Mouse (Mus musculus) left cerebral cortex, postnatal 14 days (tissue): ENCODE data around the gene Smad1. TPM values are rescaled to one million over a fixed set of nuclear protein-coding genes. Genes with fewer than 3 reads are reported as not detected.
"Not testable (repeated sequence)": the region's sequence is repeated elsewhere in the genome, so short reads cannot be mapped to it uniquely, and the experiment has no call there.

Experiments
- DNase-seq, 2 experiments: peaks; one replicate each; pipeline ENCODE4 v3.0.0; 2021 to 2022; ENCODE audit warnings: low spot score in 2 of 2, mixed read lengths in 1 of 2
- intact Hi-C: fragments of 180-260 bp; cut with DNase I; formaldehyde crosslinking; loops from one replicate; pipeline ENCODE4 v1.15.1; 2025
- long read RNA-seq, 2 experiments: library from polyadenylated mRNA; stranded (forward); transcript quantifications; one replicate each; pipeline ENCODE4 v2.0.0; 2021
- total RNA-seq, 2 experiments: library from RNA; stranded (reverse); gene quantifications; 2 replicates each; pipeline ENCODE4 v1.2.3; 2021

The Smad1 gene
- 10 to 100 TPM; 31.6 to 33.7 TPM for total RNA-seq
- long read RNA-seq, experiment 1, transcript Smad1-202 (7 exons, 3,099 nt): major isoform, 29 of 37 reads
- long read RNA-seq, experiment 1, partial matches to known transcripts: 8 of 37 reads
- long read RNA-seq, experiment 1, other reads (novel, unspliced or antisense): 0 of 37 reads
- long read RNA-seq, experiment 2, transcript Smad1-202 (7 exons, 3,099 nt): major isoform, 22 of 30 reads
- long read RNA-seq, experiment 2, partial matches to known transcripts: 4 of 30 reads
- long read RNA-seq, experiment 2, other reads (novel, unspliced or antisense): 4 of 30 reads

- intact Hi-C loops: loop anchor here (2.0 to 5.0 kb wide), 2 partner anchors 42 to 104 kb away; partner anchors contain the start of gene Mmaa
These were observed at the start of gene Smad1 for GRCm38 (mm10) chr8:79398994-79399650. Smad1 (minus strand) TSS chr8:79399518.

GRCm38 (mm10) chr8:79447260-79447853 lies 48.0 kb upstream of the Smad1 start:
- intact Hi-C loops: no loop called here
- DNase-seq: no peak

More at GRCm38 (mm10) chr8:79398994-79399650, at the start of gene Smad1:
- DNase-seq: peak; percentile 94 to 97

- DNase-seq: no peak
- intact Hi-C loops: no loop called here
These were observed 44.3 kb upstream of the Smad1 start for GRCm38 (mm10) chr8:79443460-79444098.

- no peak for DNase-seq
- intact Hi-C loops: no loop called here
These were observed 34.7 kb upstream of the Smad1 start for GRCm38 (mm10) chr8:79433953-79434500.

- intact Hi-C loops: no loop called here
- DNase-seq: peak; percentile 21 to 32
These were observed 15.6 kb upstream of the Smad1 start for GRCm38 (mm10) chr8:79414907-79415306.

- DNase-seq: no peak
- intact Hi-C loops: no loop called here
These were observed 11.2 kb upstream of the Smad1 start for GRCm38 (mm10) chr8:79410501-79410900.

- DNase-seq, intact Hi-C loops: not testable (repeated sequence)
These were observed 8.0 kb upstream of the Smad1 start for GRCm38 (mm10) chr8:79407356-79407755.

- DNase-seq: no peak
- intact Hi-C loops: no loop called here
These were observed 5.7 kb upstream of the Smad1 start for GRCm38 (mm10) chr8:79404895-79405557.

- intact Hi-C loops: no loop called here
- DNase-seq: no peak
These were observed 1.4 kb upstream of the Smad1 start for GRCm38 (mm10) chr8:79400671-79401070.

GRCm38 (mm10) chr8:79398251-79398981 lies 902 bp downstream of the Smad1 start:
- intact Hi-C loops: loop anchor here (2.0 to 5.0 kb wide), 2 partner anchors 41 to 104 kb away; partner anchors contain the start of gene Mmaa

GRCm38 (mm10) chr8:79397705-79398250 lies 1.5 kb downstream of the Smad1 start:
- peak in 1 of 2 experiments; percentile 21 for DNase-seq
- intact Hi-C loops: loop anchor here (2.0 to 5.0 kb wide), 2 partner anchors 40 to 103 kb away; partner anchors contain the start of gene Mmaa

More at GRCm38 (mm10) chr8:79398251-79398981, 902 bp downstream of the Smad1 start:
- peak; percentile 39 to 44 for DNase-seq

GRCm38 (mm10) chr8:79396911-79397310 lies 2.4 kb downstream of the Smad1 start:
- intact Hi-C loops: loop anchor here (5.0 kb wide), 1 partner anchor 40 kb away; no protein-coding TSS in a partner anchor
- DNase-seq: no peak

- no peak for DNase-seq
- intact Hi-C loops: no loop called here
These were observed 5.3 kb downstream of the Smad1 start for GRCm38 (mm10) chr8:79394009-79394408.

GRCm38 (mm10) chr8:79393215-79393614 lies 6.1 kb downstream of the Smad1 start:
- no peak for DNase-seq
- intact Hi-C loops: no loop called here

- intact Hi-C loops: no loop called here
- no peak for DNase-seq
These were observed 6.7 kb downstream of the Smad1 start for GRCm38 (mm10) chr8:79392649-79393048.

GRCm38 (mm10) chr8:79391454-79391853 lies 7.9 kb downstream of the Smad1 start:
- intact Hi-C loops: no loop called here
- no peak for DNase-seq

- intact Hi-C loops: no loop called here
- DNase-seq: no peak
These were observed 10.1 kb downstream of the Smad1 start for GRCm38 (mm10) chr8:79389074-79389786.
